Mouse (Mus musculus): ENCODE results near the gene R3hdm4. TPM values are rescaled to one million over a fixed set of nuclear protein-coding genes. Genes with fewer than 3 reads are reported as not detected.

Gene R3hdm4
- polyA plus RNA-seq, 1 experiment = 87.2 TPM

GRCm38 (mm10) chr10:79925785-79926490 is 4.9 kb upstream of the R3hdm4 start:
- H3K27ac ChIP-seq (ENCODE audit: insufficient read depth, low read depth, low read length) = peak overlapping the region; percentile 31
- peaks cover 21% of the 10 kb centered on the region for H3K4me1 ChIP-seq (ENCODE audit: control insufficient read depth, insufficient read depth, low read length)
- TF ChIP-seq CTCF (IDR thresholded peaks at IDR 0.05; ENCODE audit: low read depth, low read length) (no peak), POLR2A (IDR thresholded peaks at IDR 0.05; ENCODE audit: borderline replicate concordance, low read depth, low read length) (no peak)
- peak overlapping the region; percentile 77 for H3K4me3 ChIP-seq (ENCODE audit: insufficient read depth, low read length)

DNA sequence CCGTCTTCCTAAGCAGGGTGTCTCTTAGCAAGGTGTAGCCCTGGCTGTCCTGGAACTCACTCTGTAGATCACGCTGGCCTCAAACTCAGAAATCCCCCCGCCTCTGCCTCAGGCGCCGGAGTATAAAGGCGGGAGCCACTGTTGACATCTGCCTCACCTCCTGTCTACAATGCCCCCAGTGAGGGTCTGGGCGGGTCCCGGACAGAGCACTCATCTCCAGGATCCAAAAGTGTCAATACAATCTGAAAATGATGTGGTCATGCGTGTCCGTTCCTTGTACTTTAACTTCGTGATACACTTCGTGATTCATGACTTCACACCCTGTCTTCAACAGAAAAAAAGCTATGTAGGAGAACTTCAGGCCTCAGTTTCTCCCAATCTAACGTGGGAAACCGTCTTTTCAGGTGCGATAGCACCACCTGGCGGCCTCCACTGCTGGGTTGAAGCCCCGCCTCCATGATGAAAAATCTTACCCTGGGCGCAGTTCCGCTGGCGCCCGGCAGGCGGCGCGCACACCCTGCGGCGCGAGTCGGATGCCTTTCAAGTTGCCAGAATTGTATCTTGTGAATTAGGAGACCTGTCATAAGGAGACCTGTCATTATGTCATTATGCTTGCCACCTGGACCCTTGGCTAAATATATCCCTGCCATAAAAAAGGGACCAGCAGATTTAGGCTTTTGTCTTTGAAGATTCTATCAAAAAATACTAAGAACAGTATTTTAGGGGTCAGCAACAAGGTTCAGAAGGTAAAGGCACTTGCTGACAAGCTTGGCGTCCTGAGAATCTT is 4.2 kb upstream of the R3hdm4 start:
- H3K4me3 ChIP-seq (ENCODE audit: insufficient read depth, low read length) = peak overlapping the region; percentile 77; the same call in 1 of the 2 replicates
- TF ChIP-seq CTCF (IDR thresholded peaks at IDR 0.05; ENCODE audit: low read depth, low read length) (peak; percentile 99), POLR2A (IDR thresholded peaks at IDR 0.05; ENCODE audit: borderline replicate concordance, low read depth, low read length) (no peak)
- H3K4me1 ChIP-seq (ENCODE audit: control insufficient read depth, insufficient read depth, low read length) = peaks cover 20% of the 10 kb centered on the region

DNA sequence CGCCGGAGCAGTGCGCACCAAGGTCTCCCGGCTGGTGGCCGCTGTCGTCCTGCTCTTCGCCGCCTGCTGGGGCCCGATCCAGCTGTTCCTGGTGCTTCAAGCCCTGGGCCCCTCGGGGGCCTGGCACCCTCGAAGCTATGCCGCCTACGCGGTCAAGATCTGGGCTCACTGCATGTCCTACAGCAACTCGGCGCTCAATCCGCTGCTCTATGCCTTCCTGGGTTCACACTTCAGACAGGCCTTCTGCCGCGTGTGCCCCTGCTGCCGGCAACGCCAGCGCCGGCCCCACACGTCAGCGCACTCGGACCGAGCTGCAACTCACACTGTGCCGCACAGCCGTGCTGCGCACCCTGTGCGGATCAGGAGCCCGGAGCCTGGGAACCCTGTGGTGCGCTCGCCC is 564 bp upstream of the R3hdm4 start:
- TF ChIP-seq POLR2A (IDR thresholded peaks at IDR 0.05; ENCODE audit: borderline replicate concordance, low read depth, low read length) (no peak), CTCF (IDR thresholded peaks at IDR 0.05; ENCODE audit: low read depth, low read length) (no peak)
- Histone ChIP-seq H3K4me1 (ENCODE audit: control insufficient read depth, insufficient read depth, low read length) (peaks cover 14% of the 10 kb centered on the region), H3K4me3 (ENCODE audit: insufficient read depth, low read length) (no peak overlapping the region), H3K27ac (ENCODE audit: insufficient read depth, low read depth, low read length) (no peak overlapping the region)

More for the DNA sequence above, 4.2 kb upstream of the R3hdm4 start:
- no peak overlapping the region for H3K27ac ChIP-seq (ENCODE audit: insufficient read depth, low read depth, low read length)

- peaks cover 17% of the 10 kb centered on the region for H3K4me1 ChIP-seq (ENCODE audit: control insufficient read depth, insufficient read depth, low read length)
- TF ChIP-seq CTCF (IDR thresholded peaks at IDR 0.05; ENCODE audit: low read depth, low read length) (no peak), POLR2A (IDR thresholded peaks at IDR 0.05; ENCODE audit: borderline replicate concordance, low read depth, low read length) (no peak)
- H3K27ac ChIP-seq (ENCODE audit: insufficient read depth, low read depth, low read length) = no peak overlapping the region
- H3K4me3 ChIP-seq (ENCODE audit: insufficient read depth, low read length) = no peak overlapping the region
Observed at GRCm38 (mm10) chr10:79920056-79920890, 735 bp downstream of the R3hdm4 start.

DNA sequence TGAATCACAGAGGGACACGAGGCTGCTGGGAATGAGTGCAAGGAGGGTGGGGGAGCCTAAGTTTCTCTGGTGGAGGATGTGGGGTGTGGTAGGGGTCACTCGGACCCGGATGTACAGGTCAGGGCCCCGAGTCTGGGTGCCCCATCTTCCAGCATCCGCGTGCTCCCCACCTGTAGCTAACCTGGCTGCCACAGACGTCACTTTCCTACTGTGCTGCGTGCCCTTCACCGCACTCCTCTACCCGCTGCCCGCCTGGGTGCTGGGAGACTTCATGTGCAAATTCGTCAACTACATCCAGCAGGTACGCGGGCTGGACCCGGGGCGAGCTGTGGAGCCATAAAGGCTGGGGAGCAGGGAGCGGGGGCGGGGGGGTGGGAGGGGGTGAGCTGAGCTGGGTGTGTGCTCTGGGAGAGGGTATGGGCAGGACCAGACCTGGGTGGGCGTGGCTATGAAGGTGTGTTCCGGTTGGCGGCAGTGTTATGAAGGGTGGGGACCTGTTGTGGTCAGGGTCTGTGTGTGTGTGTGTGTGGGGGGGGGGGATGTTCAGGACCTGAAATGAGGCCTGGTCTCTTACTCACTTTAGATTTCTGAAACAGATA is 1.7 kb downstream of the R3hdm4 start:
- TF ChIP-seq POLR2A (IDR thresholded peaks at IDR 0.05; ENCODE audit: borderline replicate concordance, low read depth, low read length) (no peak), CTCF (IDR thresholded peaks at IDR 0.05; ENCODE audit: low read depth, low read length) (no peak)
- Histone ChIP-seq H3K27ac (ENCODE audit: insufficient read depth, low read depth, low read length) (no peak overlapping the region), H3K4me1 (ENCODE audit: control insufficient read depth, insufficient read depth, low read length) (peaks cover 19% of the 10 kb centered on the region), H3K4me3 (ENCODE audit: insufficient read depth, low read length) (no peak overlapping the region)

DNA sequence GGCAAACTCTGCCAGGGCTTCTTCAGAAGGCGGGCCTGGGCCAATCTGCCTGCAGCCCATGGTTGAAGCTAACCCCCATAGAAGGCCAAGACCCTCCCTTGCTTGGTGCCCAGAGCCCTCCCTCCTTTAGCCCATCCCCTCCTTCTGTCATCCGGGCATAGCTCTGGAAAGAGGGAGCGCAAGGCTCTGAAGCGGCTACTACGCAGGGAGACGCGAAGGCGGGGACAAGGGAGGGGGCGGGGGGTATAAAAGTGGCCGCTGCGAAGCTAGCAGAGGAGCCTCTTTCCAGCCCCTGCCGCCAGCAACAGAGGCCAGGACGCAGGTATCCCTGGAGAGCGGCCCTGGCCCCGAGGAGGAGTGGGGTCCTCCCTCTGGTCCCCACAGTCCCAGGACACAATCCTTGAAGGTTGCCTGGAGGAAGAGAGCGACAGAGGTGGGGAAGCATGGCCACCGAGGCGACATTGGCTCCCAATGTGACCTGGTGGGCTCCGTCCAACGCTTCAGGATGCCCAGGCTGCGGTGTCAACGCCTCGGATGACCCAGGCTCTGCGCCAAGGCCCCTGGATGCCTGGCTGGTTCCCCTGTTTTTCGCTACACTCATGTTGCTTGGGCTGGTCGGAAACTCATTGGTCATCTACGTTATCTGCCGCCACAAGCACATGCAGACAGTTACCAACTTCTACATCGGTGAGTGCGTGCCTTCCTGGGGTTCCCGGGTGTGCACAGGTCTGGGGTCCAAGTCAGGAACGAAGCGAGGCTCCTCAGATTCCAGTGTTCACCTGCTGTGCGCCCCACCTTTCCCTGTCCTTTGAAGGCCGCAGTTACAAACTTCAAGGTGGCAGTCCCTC is 2.6 kb downstream of the R3hdm4 start:
- Histone ChIP-seq H3K27ac (ENCODE audit: insufficient read depth, low read depth, low read length) (no peak overlapping the region), H3K4me3 (ENCODE audit: insufficient read depth, low read length) (no peak overlapping the region), H3K4me1 (ENCODE audit: control insufficient read depth, insufficient read depth, low read length) (peaks cover 14% of the 10 kb centered on the region)
- TF ChIP-seq POLR2A (IDR thresholded peaks at IDR 0.05; ENCODE audit: borderline replicate concordance, low read depth, low read length) = no peak
- TF ChIP-seq CTCF (IDR thresholded peaks at IDR 0.05; ENCODE audit: low read depth, low read length) = no peak

DNA sequence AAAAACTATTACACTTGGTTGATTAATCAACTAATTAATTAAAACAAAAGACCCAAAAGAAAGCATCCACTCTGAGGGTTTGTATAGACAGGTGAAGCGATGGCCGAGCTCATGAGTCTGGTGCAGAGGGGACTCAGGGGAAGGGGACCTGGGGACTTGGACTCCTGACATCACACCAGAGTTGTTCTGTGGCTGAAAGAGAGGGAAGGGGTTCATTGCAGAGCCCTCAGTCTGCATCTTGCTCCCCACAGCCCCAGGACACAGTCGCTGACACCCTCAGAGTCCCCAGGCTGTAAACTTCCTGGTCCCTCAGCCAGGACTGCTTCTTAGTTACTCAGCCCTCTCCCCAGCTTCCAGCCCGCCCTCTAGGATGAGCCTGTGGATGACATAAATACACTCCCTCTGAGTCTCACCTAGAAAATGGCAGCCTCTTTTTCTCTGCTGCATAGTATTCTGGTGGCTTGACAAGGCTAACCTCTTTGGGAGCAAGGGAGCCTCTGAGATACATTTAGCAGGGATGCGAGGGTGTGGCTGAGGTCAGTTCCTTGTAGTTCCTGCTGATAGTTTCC is 3.4 kb downstream of the R3hdm4 start:
- H3K4me1 ChIP-seq (ENCODE audit: control insufficient read depth, insufficient read depth, low read length) = peaks cover 10% of the 10 kb centered on the region

GRCm38 (mm10) chr10:79916808-79917531 is 4.0 kb downstream of the R3hdm4 start, which contains the start of gene Kiss1r:
Gene Kiss1r, plus strand, starts transcription at chr10:79916971.
- peak; percentile 54; the same call in 1 of the 2 replicates for TF ChIP-seq POLR2A (IDR thresholded peaks at IDR 0.05; ENCODE audit: borderline replicate concordance, low read depth, low read length)
- TF ChIP-seq CTCF (IDR thresholded peaks at IDR 0.05; ENCODE audit: low read depth, low read length) = no peak
- H3K4me3 ChIP-seq (ENCODE audit: insufficient read depth, low read length) = peak within 1 kb of the TSS; percentile 98
- peak within 1 kb of the TSS; percentile 44 for H3K27ac ChIP-seq (ENCODE audit: insufficient read depth, low read depth, low read length)
- H3K4me1 ChIP-seq (ENCODE audit: control insufficient read depth, insufficient read depth, low read length) = peaks cover 10% of the 10 kb centered on the region

More for the DNA sequence above, 3.4 kb downstream of the R3hdm4 start:
- Histone ChIP-seq H3K4me3 (ENCODE audit: insufficient read depth, low read length) (peak overlapping the region; percentile 98; the same call in 1 of the 2 replicates), H3K27ac (ENCODE audit: insufficient read depth, low read depth, low read length) (no peak overlapping the region)
- TF ChIP-seq CTCF (IDR thresholded peaks at IDR 0.05; ENCODE audit: low read depth, low read length) (no peak), POLR2A (IDR thresholded peaks at IDR 0.05; ENCODE audit: borderline replicate concordance, low read depth, low read length) (no peak)

Measured in bone marrow macrophage, adult 2 months (primary cell).